Mouse (Mus musculus) v-Abl transformed pro-B cells (cell line): Measurements from ENCODE around the gene Pnkd.
"Not testable (repeated sequence)": the region's sequence is repeated elsewhere in the genome, so short reads cannot be mapped to it uniquely, and the experiment has no call there.

Experiments used
- in situ Hi-C, 2 experiments: fragments of 400-800 bp; cut with MboI; formaldehyde crosslinking; loops; one replicate each; pipeline ENCODE4 v1.15.1; 2025; ENCODE audit not compliant: unreplicated experiment in 2 of 2

Gene Pnkd

DNA sequence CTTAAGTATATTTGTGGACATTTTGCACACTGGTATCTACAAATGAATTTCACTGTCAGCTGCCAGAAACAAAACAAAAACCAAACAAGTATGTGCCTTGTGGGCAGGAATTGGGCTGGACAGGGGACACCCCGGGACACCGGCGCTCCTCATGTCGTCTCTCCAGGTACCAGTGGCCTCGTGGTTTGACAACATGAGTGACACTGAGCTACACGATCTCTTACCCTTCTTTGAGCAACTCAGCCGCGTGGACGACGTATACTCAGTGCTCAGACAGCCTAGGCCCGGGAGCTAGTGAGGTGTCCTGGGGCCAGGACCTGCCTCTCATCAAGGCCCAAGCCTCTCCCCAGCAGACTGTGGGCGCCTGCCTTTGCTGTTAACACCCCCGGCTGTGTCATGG, 110.6 kb downstream of the Pnkd start:
- in situ Hi-C loops = no loop called here

DNA sequence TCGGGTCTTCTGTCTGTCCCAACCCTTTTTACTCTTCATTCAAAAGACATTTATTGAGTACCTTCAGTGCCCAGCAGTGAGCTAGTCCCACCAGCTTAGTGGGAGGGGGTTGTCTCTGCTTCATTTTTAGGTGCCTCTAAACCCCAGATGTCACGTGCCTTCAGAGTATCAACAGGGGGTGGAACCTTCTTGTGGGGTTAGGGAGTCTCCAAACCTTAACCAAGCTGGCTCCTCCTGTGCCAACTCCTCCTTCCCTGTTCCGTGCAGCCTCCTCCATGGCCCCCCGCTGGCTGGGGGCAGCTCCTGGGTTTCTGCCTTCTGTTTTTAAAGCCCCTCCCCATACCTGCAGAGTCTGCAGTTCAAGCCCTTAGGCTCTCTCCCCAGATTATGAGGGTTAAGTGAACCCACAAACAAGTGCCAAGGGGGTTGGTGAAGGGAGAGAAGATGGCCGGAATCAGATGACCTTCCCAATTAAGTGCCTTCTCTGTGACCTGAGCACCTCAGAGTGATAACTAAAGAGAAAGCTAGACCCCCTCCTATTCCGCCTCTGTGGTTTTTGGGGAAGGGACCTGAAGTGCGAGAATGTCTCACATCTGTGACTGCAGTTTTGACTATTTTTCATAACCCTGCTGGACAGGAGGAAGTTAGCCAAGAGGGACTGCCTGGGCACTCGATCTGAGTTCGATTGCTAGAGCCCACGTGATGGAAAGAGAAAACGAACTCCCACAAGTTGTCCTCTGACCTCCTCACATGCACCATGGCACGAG, 111.9 kb downstream of the Pnkd start:
- in situ Hi-C loops = not testable (repeated sequence)

GRCm38 (mm10) chr1:74397268-74397918, 112.7 kb downstream of the Pnkd start:
- in situ Hi-C loops = no loop called here

DNA sequence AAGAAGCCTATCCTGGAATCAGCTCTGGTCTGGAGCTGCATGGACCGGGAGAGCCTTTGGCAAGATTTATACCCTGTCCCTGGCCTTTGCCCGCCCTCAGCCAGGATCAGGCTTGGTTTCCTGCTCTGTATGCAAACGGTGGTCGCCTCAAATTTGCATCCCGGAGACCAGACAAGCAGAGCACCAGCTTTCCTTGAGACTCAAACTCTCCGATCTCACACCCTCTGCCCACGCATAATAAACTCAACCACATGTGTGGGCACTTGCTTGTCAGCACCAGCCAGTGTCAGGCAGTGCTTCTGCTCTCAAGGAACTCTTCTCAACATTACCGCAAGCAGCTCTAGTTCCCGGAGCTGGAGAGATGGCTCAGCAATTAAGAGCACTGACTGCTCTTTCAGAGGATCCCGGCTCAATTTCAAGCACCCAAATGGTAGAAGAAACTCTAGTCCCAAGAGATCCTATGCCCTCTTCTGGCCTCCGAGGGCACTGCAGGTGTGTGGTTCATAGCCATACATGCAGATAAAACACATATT, 113.3 kb downstream of the Pnkd start:
- in situ Hi-C loops = no loop called here

DNA sequence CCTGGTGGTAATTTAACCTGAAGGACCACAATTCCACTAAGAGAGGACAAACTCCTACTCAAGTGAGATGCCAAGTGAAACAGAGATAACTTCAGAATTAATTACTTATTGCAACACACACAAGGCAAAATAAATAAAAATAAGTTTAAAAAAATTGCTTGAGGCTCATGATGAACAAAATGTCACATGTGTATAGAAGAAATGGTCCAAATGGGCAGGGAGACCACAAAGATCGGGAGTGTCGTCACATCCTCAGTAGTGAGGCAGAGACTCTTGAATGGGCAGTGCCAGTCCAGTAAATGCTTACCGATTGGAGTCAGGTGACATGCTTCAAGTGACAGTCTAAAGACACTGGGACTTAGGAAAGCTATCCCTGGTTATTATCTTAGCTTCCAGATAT, 115.8 kb downstream of the Pnkd start:
- in situ Hi-C loops = no loop called here

GRCm38 (mm10) chr1:74401015-74401702, 116.4 kb downstream of the Pnkd start:
- in situ Hi-C loops = no loop called here
